Mouse (Mus musculus) heart, postnatal 0 days (tissue): Measurements from ENCODE around the gene Lpar3. TPM values are rescaled to one million over a fixed set of nuclear protein-coding genes. Genes with fewer than 3 reads are reported as not detected.

Experiments used
- ATAC-seq: fragments of 200-750 bp; cut with Nextera tagmentation; 2 replicates; pipeline ENCODE4 v1.8.0; 2017; ENCODE audit warnings: low read depth, moderate number of reproducible peaks, moderate library complexity; ENCODE audit not compliant: insufficient read depth
- DNase-seq: peaks from one replicate; pipeline ENCODE4 v3.0.0-alpha.2; 2016; ENCODE audit warnings: low spot score
- H3K27ac ChIP-seq: fragments of 300-500 bp; sonication (generic); 2 replicates; pipeline ENCODE4 v1.5.1; 2014; ENCODE audit warnings: low read depth, mild to moderate bottlenecking
- H3K27me3 ChIP-seq: fragments of 300-500 bp; sonication (generic); 2 replicates; pipeline ENCODE4 v1.6.1; 2014; ENCODE audit warnings: low read length, mixed read lengths; ENCODE audit not compliant: control insufficient read depth, insufficient read depth
- H3K36me3 ChIP-seq: fragments of 300-500 bp; sonication (generic); replicated peaks from 2 replicates; pipeline ENCODE4 v1.6.1; 2014; ENCODE audit warnings: low read length, mixed read lengths; ENCODE audit not compliant: control insufficient read depth, insufficient read depth
- H3K4me1 ChIP-seq: fragments of 300-500 bp; sonication (generic); 2 replicates; pipeline ENCODE4 v1.6.1; 2014; ENCODE audit warnings: antibody characterized with exemption; ENCODE audit not compliant: control insufficient read depth, insufficient read depth
- H3K4me2 ChIP-seq: fragments of 300-500 bp; sonication (generic); 2 replicates; pipeline ENCODE4 v1.6.1; 2014; ENCODE audit warnings: low read depth, mild to moderate bottlenecking, low read length, moderate library complexity
- H3K4me3 ChIP-seq: fragments of 300-500 bp; sonication (generic); 2 replicates; pipeline ENCODE4 v1.5.1; 2014; ENCODE audit warnings: low read depth, low read length
- H3K9ac ChIP-seq: fragments of 300-500 bp; sonication (generic); replicated peaks from 2 replicates; pipeline ENCODE4 v1.6.1; 2014; ENCODE audit warnings: low read depth, low read length, mixed read lengths
- H3K9me3 ChIP-seq: fragments of 300-500 bp; sonication (generic); replicated peaks from 2 replicates; pipeline ENCODE4 v1.6.1; 2016; ENCODE audit warnings: low read length; ENCODE audit not compliant: control insufficient read depth
- CTCF ChIP-seq: IDR thresholded peaks from 2 replicates; pipeline ENCODE4 v1.5.1; 2016; ENCODE audit warnings: antibody characterized with exemption, control low read depth, low read depth
- EP300 ChIP-seq: IDR thresholded peaks from 2 replicates; pipeline ENCODE4 v1.6.1; 2016; ENCODE audit warnings: antibody characterized with exemption, low read depth
- WGBS: fragments of 180-500 bp; shearing (Covaris S2); extraction: QIAGEN DNeasy Blood & Tissue Kit; methylation state at CpG from one replicate; pipeline ENCODE4 v1.1.7; 2014; 5-methylcytosine and 5-hydroxymethylcytosine counted together
- polyA plus RNA-seq: library from polyadenylated mRNA; unstranded; fragments of >200 nt; fragmentation: Nextera tagmentation; extraction: Ambion mirVana; gene quantifications from 2 replicates; pipeline ENCODE4 v1.2.1, GENCODE M21; 2015
- total RNA-seq: library from RNA; depleted of rRNA; stranded (reverse); fragments of >200 nt; gene quantifications from 2 replicates; pipeline ENCODE4 v1.2.3, GENCODE M21; 2014; ENCODE audit warnings: low replicate concordance

Gene Lpar3
- total and polyA plus RNA-seq, 2 experiments from 2014 or later = 34.4 to 38.9 TPM

DNA sequence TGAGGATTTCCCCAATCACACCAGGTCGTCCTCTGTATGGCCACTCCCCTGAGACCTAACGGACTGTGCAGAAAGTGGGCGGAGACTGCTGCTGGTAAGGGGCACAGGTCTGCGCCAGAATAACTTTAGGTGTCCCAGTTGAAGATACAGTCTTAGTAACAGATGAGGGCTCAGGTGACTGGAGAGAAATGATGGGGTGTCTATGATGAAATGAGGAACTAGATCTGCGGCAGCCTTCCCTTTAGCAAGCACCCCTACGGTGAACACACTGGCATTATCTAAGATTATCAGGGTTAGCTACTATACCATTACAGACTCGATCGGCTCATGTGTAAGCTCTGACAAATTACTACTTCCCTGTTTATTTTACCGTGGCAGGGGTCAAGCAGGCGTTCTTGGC lies 13.8 kb downstream of the Lpar3 start:
- TF ChIP-seq CTCF (no peak), EP300 (no peak)
- H3K4me1 ChIP-seq = peaks cover 14% of the 10 kb centered on the region

DNA sequence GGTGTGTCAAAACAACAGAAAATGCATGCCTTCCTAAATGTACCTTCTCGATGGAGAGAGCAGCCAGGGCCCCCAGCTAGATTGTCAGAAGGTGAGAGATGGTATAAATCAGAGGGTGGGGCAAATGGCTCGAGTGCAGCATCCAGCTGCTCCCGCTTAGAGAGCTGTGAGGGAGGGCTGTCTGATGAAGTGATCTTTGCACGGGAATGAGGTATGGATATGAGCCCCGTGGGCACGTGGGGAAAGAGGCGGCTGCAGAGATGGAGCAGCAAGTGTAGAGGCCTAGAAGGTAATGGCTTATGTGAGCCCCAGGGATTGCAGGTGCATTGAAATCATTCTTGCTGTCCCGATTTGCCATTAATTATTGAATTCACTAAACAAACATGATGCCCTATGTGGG lies 15.5 kb downstream of the Lpar3 start:
- Histone ChIP-seq H3K9me3 (no peaks in the 10 kb centered on the region), H3K4me1 (peaks cover 14% of the 10 kb centered on the region), H3K4me2 (no peak overlapping the region), H3K9ac (no peak overlapping the region), H3K36me3 (0 out of 2 replicates have a peak, but pooled peaks cover 3% of the 10 kb centered on the region), H3K27me3 (no peaks in the 10 kb centered on the region), H3K27ac (no peak overlapping the region), H3K4me3 (no peak overlapping the region)
- WGBS = 64% methylated on average over 8 of the region's 8 CpGs
- DNase-seq (no peak), ATAC-seq (no peak)
- TF ChIP-seq EP300 (no peak), CTCF (no peak)

More for the DNA sequence above, 13.8 kb downstream of the Lpar3 start:
- Histone ChIP-seq H3K9ac (no peak overlapping the region), H3K27ac (no peak overlapping the region), H3K4me3 (no peak overlapping the region), H3K27me3 (no peaks in the 10 kb centered on the region), H3K9me3 (no peaks in the 10 kb centered on the region), H3K4me2 (no peak overlapping the region), H3K36me3 (no peaks in the 10 kb centered on the region)
- DNase-seq = no peak
- ATAC-seq = no peak
- WGBS = 78% methylated on average over 10 of the region's 10 CpGs

DNA sequence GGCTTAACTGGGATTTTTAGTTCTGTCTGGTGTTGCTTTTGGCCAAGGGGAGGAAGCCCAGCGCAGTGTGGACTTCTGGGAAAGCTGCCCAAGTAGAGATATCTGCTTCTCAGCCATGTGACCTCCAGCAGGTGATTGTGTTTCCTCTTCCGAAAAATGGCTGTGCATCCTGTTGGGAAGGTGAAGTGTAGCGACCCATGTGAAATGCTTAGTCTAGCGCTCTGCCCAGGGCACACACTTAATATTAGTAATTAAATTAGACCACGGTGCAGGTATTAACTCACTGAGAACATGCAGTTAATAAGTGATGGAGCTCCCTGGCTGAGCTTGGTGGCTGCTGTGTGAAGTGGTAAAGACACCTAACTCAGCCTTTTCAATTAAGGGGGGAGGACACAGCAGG lies 16.9 kb downstream of the Lpar3 start:
- Histone ChIP-seq H3K27me3 (no peaks in the 10 kb centered on the region), H3K36me3 (0 out of 2 replicates have a peak, but pooled peaks cover 3% of the 10 kb centered on the region), H3K27ac (no peak overlapping the region), H3K9ac (no peak overlapping the region), H3K9me3 (no peaks in the 10 kb centered on the region), H3K4me3 (no peak overlapping the region), H3K4me1 (peaks cover 3% of the 10 kb centered on the region), H3K4me2 (no peak overlapping the region)
- TF ChIP-seq EP300 (no peak), CTCF (no peak)
- 74% methylated on average over 5 of the region's 5 CpGs for WGBS
- ATAC-seq (no peak), DNase-seq (no peak)

DNA sequence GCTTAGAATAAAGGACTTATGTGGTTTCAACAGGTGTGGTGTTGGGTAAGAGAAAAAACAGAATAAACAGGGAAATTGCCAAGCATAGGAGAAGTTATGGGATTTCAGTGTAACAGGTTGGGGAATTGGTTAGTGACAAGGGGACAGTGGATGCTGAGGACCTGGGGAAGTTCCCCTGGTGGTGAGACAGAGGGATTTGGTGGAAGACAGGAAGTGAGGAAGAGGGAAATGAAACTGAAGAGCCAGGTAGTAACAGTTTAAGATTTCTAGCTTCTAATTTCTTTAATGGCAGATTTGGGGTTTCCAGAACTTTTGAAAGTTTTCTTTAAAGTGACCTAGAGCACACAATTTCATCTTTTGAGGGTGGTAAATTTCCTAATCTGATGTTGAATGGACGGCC lies 23.9 kb downstream of the Lpar3 start:
- no peak for ATAC-seq
- Histone ChIP-seq H3K9ac (no peak overlapping the region), H3K27me3 (no peaks in the 10 kb centered on the region), H3K27ac (no peak overlapping the region), H3K9me3 (no peaks in the 10 kb centered on the region), H3K36me3 (peaks cover 3% of the 10 kb centered on the region; the same call in 1 of the 2 replicates), H3K4me3 (no peak overlapping the region), H3K4me1 (no peaks in the 10 kb centered on the region), H3K4me2 (no peak overlapping the region)
- DNase-seq = no peak
- WGBS = 74% methylated on average over 1 of the region's 1 CpGs
- TF ChIP-seq CTCF (no peak), EP300 (no peak)

DNA sequence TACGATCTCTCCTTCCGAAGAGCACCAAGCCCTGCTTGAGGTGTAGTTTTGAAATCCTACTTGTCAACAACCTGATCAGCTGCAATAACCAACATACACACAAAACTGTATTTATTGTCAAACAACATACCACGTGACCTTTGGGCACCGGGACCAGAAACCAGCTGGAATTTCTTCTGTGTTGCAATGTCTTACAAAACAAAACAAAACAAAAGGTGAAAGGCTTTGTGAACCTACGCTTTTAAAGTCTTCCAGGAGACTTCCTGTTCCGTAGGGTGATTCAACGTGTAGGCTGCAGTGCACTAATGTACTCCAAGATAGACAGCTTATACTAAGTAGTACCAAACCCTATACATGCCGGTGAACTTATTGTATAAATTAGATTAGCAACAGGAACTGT lies 25.8 kb downstream of the Lpar3 start:
- Histone ChIP-seq H3K4me2 (no peak overlapping the region), H3K4me3 (no peak overlapping the region), H3K27ac (no peak overlapping the region), H3K4me1 (no peaks in the 10 kb centered on the region), H3K9me3 (no peaks in the 10 kb centered on the region), H3K9ac (no peak overlapping the region), H3K27me3 (no peaks in the 10 kb centered on the region), H3K36me3 (no peaks in the 10 kb centered on the region; the same call in 1 of the 2 replicates)
- DNase-seq (no peak), ATAC-seq (no peak)
- TF ChIP-seq EP300 = no peak
- no peak for TF ChIP-seq CTCF
- WGBS = 81% methylated on average over 8 of the region's 8 CpGs

DNA sequence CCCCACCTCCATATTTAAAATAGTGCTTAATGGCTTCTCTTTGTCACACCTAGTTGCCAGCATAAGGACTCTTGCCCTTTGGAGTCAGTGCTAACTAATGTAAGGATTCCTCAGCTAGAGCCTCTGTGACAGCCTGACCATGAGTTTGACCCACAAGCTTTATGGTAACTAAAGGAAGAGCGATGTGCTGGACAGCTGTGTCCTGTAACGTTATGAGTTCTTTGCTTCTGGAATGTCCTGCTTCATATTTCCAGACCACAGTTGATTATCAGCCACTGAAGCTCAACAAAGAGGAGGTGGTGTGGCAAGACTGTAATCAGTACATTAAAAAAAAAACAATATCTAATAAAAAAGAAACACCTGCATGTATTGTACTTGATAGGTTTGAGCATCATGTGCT lies 26.2 kb downstream of the Lpar3 start:
- no peak overlapping the region for H3K9ac ChIP-seq
- ATAC-seq = no peak
- TF ChIP-seq EP300 = no peak
- no peak for TF ChIP-seq CTCF
- no peak for DNase-seq
- H3K4me2 ChIP-seq = no peak overlapping the region
- WGBS = 46% methylated on average over 2 of the region's 2 CpGs
- no peak overlapping the region for H3K4me3 ChIP-seq
- H3K27ac ChIP-seq = no peak overlapping the region
- no peaks in the 10 kb centered on the region; the same call in 1 of the 2 replicates for H3K36me3 ChIP-seq
- no peaks in the 10 kb centered on the region for H3K27me3 ChIP-seq
- H3K9me3 ChIP-seq = no peaks in the 10 kb centered on the region
- H3K4me1 ChIP-seq = no peaks in the 10 kb centered on the region
